Mouse (Mus musculus) adrenal gland (tissue): ENCODE data around the gene Nifk.

Source experiments
- intact Hi-C: fragments of 180-260 bp; cut with DNase I; formaldehyde crosslinking; loops from one replicate; pipeline ENCODE4 v1.15.1; 2025

Nifk gene

GRCm38 (mm10) chr1:118377784-118378183 is 56.1 kb downstream of the Nifk start:
- intact Hi-C loops: no loop called here

GRCm38 (mm10) chr1:118380105-118380786 is 58.6 kb downstream of the Nifk start:
- intact Hi-C loops: no loop called here
